Mouse (Mus musculus) erythroblast, embryonic 14.5 days (primary cell): ENCODE results near the gene Rap1gap. TPM values are rescaled to one million over a fixed set of nuclear protein-coding genes. Genes with fewer than 3 reads are reported as not detected.

Experiments
- H3K27me3 ChIP-seq: 2 replicates; pipeline ENCODE4 v1.6.1; 2012; ENCODE audit warnings: inconsistent platforms; ENCODE audit not compliant: control insufficient read depth
- H3K36me3 ChIP-seq: 2 replicates; pipeline ENCODE4 v1.6.1; 2012; ENCODE audit warnings: mild to moderate bottlenecking, inconsistent platforms; ENCODE audit not compliant: control insufficient read depth
- H3K4me1 ChIP-seq: 2 replicates; pipeline ENCODE4 v1.6.1; 2012; ENCODE audit warnings: inconsistent platforms; ENCODE audit not compliant: control insufficient read depth
- H3K4me3 ChIP-seq: replicated peaks from 2 replicates; pipeline ENCODE3; 2012; ENCODE audit warnings: moderate library complexity, mild to moderate bottlenecking, inconsistent platforms
- H3K9me3 ChIP-seq: 2 replicates; pipeline ENCODE4 v1.6.1; 2012; ENCODE audit warnings: low read length, inconsistent platforms, mixed read lengths; ENCODE audit not compliant: control insufficient read depth
- GATA1 ChIP-seq: IDR thresholded peaks from 2 replicates; pipeline ENCODE4 v1.6.1; 2012; ENCODE audit warnings: low read length, inconsistent platforms, mixed read lengths
- TAL1 ChIP-seq: IDR thresholded peaks from 3 replicates; pipeline ENCODE4 v1.6.1; 2012; ENCODE audit warnings: low read length, inconsistent platforms, mixed read lengths
- polyA plus RNA-seq: library from polyadenylated mRNA; stranded (reverse); fragments of >175 nt; gene quantifications from 2 replicates; pipeline ENCODE4 v1.2.3, GENCODE M21; 2012

The Rap1gap gene
- polyA plus RNA-seq, 1 experiment = 0.05 TPM

DNA sequence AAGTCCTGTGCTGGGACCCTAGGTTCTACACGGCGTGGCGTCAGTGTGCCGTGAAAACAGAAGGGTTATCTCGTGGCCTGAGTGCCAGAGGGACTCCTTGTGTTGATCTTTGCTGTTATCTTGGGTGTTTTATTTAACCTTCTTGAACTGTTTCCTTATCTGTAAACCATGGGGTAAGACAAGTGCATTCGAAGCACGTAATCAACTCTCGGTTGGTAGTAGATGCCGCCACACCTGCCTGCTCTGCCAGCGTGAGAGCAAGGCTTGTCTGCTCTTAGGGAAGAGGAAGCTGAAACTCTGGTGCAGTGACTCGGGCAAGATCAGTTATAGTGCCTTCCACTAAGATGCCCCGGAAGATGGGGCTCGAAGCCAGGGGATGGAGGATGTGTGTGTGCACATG, 48.4 kb downstream of the Rap1gap start:
- TF ChIP-seq TAL1 (no peak), GATA1 (no peak)
- Histone ChIP-seq H3K9me3 (no peaks in the 10 kb centered on the region), H3K36me3 (no peaks in the 10 kb centered on the region; the same call in 1 of the 2 replicates), H3K4me3 (no peak overlapping the region), H3K4me1 (peaks cover 47% of the 10 kb centered on the region), H3K27me3 (peaks cover 17% of the 10 kb centered on the region)

- TF ChIP-seq TAL1 (no peak), GATA1 (no peak)
- Histone ChIP-seq H3K4me3 (no peak overlapping the region), H3K4me1 (peaks cover 40% of the 10 kb centered on the region), H3K27me3 (peaks cover 10% of the 10 kb centered on the region; the same call in 1 of the 2 replicates), H3K36me3 (no peaks in the 10 kb centered on the region; the same call in 1 of the 2 replicates), H3K9me3 (no peaks in the 10 kb centered on the region)
Measured at GRCm38 (mm10) chr4:137714020-137714624, 49.6 kb downstream of the Rap1gap start.

DNA sequence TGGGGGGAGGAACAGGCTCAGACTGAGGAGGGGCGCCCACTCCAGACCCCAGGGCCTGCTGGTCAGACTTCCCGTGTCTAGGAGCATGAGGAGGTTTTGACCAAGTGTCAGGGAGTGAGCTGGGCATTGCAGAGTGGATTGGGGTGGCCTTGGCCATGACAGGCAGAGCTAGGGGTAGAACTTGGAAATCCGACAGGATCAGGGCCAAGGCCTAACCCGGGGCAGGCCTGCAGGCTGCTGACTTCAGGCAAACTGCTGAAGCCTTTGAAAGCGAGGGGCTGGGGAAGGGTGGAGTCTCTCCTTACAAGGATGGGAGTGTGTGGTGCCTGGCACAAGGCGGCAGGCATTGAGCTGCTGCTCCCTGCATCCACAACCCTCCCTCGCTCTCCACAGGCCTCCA, 52.5 kb downstream of the Rap1gap start:
- no peaks in the 10 kb centered on the region; the same call in 1 of the 2 replicates for H3K36me3 ChIP-seq
- H3K9me3 ChIP-seq = no peaks in the 10 kb centered on the region
- H3K27me3 ChIP-seq = peaks cover 14% of the 10 kb centered on the region; the same call in 1 of the 2 replicates
- H3K4me1 ChIP-seq = peaks cover 32% of the 10 kb centered on the region
- TF ChIP-seq GATA1 = no peak
- TF ChIP-seq TAL1 = no peak
- no peak overlapping the region for H3K4me3 ChIP-seq

DNA sequence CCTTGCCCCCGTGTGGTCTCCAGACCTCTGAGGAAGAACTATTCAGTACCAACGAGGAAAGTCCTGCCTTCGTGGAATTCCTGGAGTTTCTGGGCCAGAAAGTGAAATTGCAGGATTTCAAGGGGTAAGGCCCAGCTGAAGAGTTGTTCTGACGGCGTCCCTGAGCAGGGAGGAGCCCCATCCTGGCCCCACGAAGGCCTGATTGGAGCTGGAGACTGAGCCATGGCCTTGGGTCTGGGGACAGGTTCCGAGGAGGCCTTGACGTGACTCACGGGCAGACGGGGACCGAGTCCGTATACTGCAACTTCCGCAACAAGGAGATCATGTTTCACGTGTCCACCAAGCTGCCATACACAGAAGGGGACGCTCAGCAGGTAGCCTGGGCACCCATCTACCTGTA, 53.1 kb downstream of the Rap1gap start:
- TF ChIP-seq GATA1 (no peak), TAL1 (no peak)
- H3K27me3 ChIP-seq = peaks cover 14% of the 10 kb centered on the region; the same call in 1 of the 2 replicates

DNA sequence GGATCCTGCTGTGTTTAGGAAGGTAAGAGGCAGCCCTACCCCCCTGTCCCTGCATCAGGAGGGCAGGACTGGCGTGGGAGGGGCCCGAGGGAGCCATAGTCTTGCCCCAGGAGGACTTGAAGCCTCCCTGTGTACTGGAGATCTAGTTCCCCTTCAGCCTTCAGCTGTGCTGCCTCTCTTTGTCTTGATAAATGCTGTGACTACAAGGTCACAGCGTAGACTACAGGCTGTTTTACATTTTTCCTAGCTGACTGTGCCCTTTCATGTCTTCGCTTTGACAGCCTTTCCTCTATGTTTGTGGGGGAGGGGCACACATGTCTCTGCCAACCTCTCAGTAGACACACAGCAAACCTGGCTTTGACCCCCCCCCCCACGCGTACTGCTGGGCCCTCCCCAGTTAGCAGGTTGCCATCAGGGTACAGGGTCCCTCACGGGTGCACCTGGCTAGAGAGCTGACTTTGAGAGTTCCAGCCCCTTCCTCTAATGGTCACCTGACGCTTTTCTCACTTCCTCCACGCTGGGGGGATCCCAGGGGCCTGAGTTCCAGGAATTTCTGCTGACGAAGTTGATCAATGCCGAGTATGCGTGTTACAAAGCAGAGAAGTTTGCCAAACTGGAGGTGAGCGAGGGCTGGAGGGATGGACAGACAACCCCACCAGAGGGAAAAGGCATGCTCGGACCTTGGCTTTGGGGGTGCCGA, 55.0 kb downstream of the Rap1gap start:
- H3K27me3 ChIP-seq = peaks cover 31% of the 10 kb centered on the region
- H3K4me3 ChIP-seq = no peak overlapping the region
- no peaks in the 10 kb centered on the region for H3K9me3 ChIP-seq
- H3K4me1 ChIP-seq = peaks cover 23% of the 10 kb centered on the region
- TF ChIP-seq GATA1 = no peak
- TF ChIP-seq TAL1 = no peak
- no peaks in the 10 kb centered on the region; the same call in 1 of the 2 replicates for H3K36me3 ChIP-seq

More for the DNA sequence above, 53.1 kb downstream of the Rap1gap start:
- Histone ChIP-seq H3K9me3 (no peaks in the 10 kb centered on the region), H3K4me1 (peaks cover 27% of the 10 kb centered on the region), H3K36me3 (no peaks in the 10 kb centered on the region; the same call in 1 of the 2 replicates), H3K4me3 (no peak overlapping the region)

DNA sequence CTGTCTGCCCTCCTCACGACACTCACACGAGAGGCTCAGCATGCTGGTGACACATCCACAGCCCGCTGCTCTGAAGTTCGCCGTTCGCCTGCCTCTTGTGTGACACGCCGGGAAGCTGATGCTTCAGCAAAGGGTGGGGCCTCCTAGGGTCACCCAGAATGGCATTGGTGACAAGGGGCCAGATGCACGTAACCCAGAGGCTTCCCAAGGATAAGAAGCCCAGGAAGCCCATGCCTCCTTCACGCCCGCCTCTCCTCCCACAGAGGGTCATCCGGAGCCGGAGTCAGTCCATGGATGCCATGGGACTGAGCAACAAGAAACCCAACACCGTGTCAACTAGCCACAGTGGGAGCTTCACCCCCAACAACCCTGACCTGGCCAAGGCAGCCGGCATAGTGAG, 57.0 kb downstream of the Rap1gap start:
- Histone ChIP-seq H3K36me3 (no peaks in the 10 kb centered on the region; the same call in 1 of the 2 replicates), H3K4me1 (peaks cover 32% of the 10 kb centered on the region), H3K27me3 (peaks cover 34% of the 10 kb centered on the region), H3K9me3 (no peaks in the 10 kb centered on the region), H3K4me3 (no peak overlapping the region)
- TF ChIP-seq GATA1 (no peak), TAL1 (no peak)

DNA sequence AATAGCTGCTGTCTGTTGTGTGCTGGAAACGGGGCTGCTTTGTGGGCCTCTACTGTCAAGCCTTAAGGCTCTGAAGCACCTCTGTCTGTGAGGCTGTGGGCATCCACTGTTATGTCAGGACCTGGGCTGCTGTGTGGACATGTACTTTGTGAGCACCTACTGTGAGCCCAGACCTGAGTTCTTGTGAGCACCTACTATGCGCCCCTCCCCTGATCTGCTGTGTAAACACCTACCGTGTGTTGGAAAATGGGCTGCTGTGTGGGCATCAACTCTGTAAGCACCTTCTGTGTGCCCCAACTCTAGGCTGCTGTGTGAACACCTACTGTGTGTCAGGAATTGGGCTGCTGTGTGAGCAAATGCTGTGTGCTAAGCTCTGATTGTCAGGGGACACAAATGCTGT, 57.7 kb downstream of the Rap1gap start:
- Histone ChIP-seq H3K36me3 (no peaks in the 10 kb centered on the region; the same call in 1 of the 2 replicates), H3K9me3 (no peaks in the 10 kb centered on the region), H3K4me3 (no peak overlapping the region), H3K27me3 (peaks cover 34% of the 10 kb centered on the region), H3K4me1 (peaks cover 37% of the 10 kb centered on the region)
- TF ChIP-seq TAL1 = no peak
- no peak for TF ChIP-seq GATA1

GRCm38 (mm10) chr4:137722692-137723427, 58.3 kb downstream of the Rap1gap start:
- H3K36me3 ChIP-seq = no peaks in the 10 kb centered on the region; the same call in 1 of the 2 replicates
- H3K27me3 ChIP-seq = peaks cover 31% of the 10 kb centered on the region
- H3K4me3 ChIP-seq = no peak overlapping the region
- no peak for TF ChIP-seq GATA1
- no peak for TF ChIP-seq TAL1
- no peaks in the 10 kb centered on the region for H3K9me3 ChIP-seq
- H3K4me1 ChIP-seq = peaks cover 42% of the 10 kb centered on the region

- Histone ChIP-seq H3K9me3 (no peaks in the 10 kb centered on the region), H3K4me1 (peaks cover 48% of the 10 kb centered on the region), H3K4me3 (no peak overlapping the region), H3K36me3 (no peaks in the 10 kb centered on the region; the same call in 1 of the 2 replicates), H3K27me3 (peaks cover 37% of the 10 kb centered on the region)
- no peak for TF ChIP-seq GATA1
- no peak for TF ChIP-seq TAL1
Measured at GRCm38 (mm10) chr4:137723527-137723926, 59.0 kb downstream of the Rap1gap start.
